Mouse (Mus musculus) kidney, adult 8-10 months (tissue): ENCODE data around the gene Lrrc20.

Experiments
- DNase-seq, 2 experiments: peaks; one replicate each; pipeline ENCODE4 v3.0.0; 2022

The Lrrc20 gene

GRCm38 (mm10) chr10:61517296-61518071 lies 41.9 kb downstream of the Lrrc20 start:
- no peak for DNase-seq

GRCm38 (mm10) chr10:61518320-61518719 lies 42.7 kb downstream of the Lrrc20 start:
- no peak for DNase-seq

- no peak for DNase-seq
These were observed 43.9 kb downstream of the Lrrc20 start for GRCm38 (mm10) chr10:61519491-61519890.

GRCm38 (mm10) chr10:61520714-61521113 lies 45.1 kb downstream of the Lrrc20 start:
- DNase-seq: no peak

GRCm38 (mm10) chr10:61530936-61531335 lies 55.3 kb downstream of the Lrrc20 start:
- DNase-seq: no peak

- DNase-seq: no peak
These were observed 57.7 kb downstream of the Lrrc20 start for GRCm38 (mm10) chr10:61533285-61533684.

GRCm38 (mm10) chr10:61534371-61535101 lies 58.9 kb downstream of the Lrrc20 start:
- no peak for DNase-seq

GRCm38 (mm10) chr10:61535441-61535840 lies 59.8 kb downstream of the Lrrc20 start:
- DNase-seq: no peak

GRCm38 (mm10) chr10:61536130-61537035 lies 60.8 kb downstream of the Lrrc20 start:
- peak; percentile 26 to 35 for DNase-seq

GRCm38 (mm10) chr10:61537036-61537380 lies 61.4 kb downstream of the Lrrc20 start:
- no peak for DNase-seq

GRCm38 (mm10) chr10:61538446-61538845 lies 62.8 kb downstream of the Lrrc20 start:
- DNase-seq: no peak

- no peak for DNase-seq
These were observed 68.7 kb downstream of the Lrrc20 start for GRCm38 (mm10) chr10:61544127-61544862.

- DNase-seq: no peak
These were observed 69.3 kb downstream of the Lrrc20 start for GRCm38 (mm10) chr10:61544863-61545240.

GRCm38 (mm10) chr10:61550106-61550505 lies 74.5 kb downstream of the Lrrc20 start:
- no peak for DNase-seq

GRCm38 (mm10) chr10:61555155-61555554 lies 79.6 kb downstream of the Lrrc20 start:
- DNase-seq: no peak

- DNase-seq: no peak
These were observed 83.0 kb downstream of the Lrrc20 start for GRCm38 (mm10) chr10:61558631-61559030.

- no peak for DNase-seq
These were observed 83.9 kb downstream of the Lrrc20 start for GRCm38 (mm10) chr10:61559544-61559943.

- no peak for DNase-seq
These were observed 87.9 kb downstream of the Lrrc20 start for GRCm38 (mm10) chr10:61563550-61563949.

GRCm38 (mm10) chr10:61564408-61564807 lies 88.8 kb downstream of the Lrrc20 start:
- DNase-seq: no peak

GRCm38 (mm10) chr10:61570181-61570580 lies 94.6 kb downstream of the Lrrc20 start:
- no peak for DNase-seq

- DNase-seq: no peak
These were observed 96.5 kb downstream of the Lrrc20 start for GRCm38 (mm10) chr10:61572126-61572525.

GRCm38 (mm10) chr10:61576120-61576767 lies 100.6 kb downstream of the Lrrc20 start:
- no peak for DNase-seq
